Comparison of ENCODE assay signal across 15 mouse cellular contexts in the genomic region with DNA sequence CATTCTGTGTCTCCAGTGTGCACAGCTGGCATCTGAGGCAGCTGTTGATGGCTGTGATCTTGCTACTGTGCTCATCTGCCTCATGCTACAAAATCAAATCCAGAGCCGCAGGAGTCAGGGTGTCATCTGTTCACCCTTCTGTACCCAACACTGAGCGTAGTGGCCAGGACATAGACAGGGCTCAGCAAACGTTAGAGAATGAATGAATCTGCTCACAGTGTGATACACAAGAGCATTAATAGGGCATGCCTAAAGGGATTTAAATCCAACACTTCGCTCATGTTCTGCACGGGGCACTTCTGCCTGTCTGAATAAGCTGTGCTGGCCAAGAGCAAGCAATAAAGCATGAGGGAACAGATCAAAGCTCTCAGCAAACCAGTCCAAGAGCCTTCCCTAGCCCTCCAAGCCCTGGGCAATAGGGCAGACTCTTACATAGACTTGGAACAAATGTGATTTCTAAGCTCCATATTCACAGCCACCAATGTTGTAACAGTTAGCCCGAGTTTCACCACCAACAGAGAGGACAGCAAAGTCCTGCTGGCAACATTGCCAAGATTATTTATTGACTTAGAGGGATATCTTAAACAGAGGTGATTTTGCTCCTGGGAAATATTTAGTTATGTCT.
A peak's percentile ranks its signal among the peaks of the same experiment; 100 is the strongest.
DNase-seq lines count a peak whose midpoint lies in the region; ATAC-seq and TF ChIP-seq lines count a peak whose summit lies in the region.
"Had no signal": no experiment of that assay in that cellular context is flagged by ENCODE, and none has a peak within 500 bp of the region (broad histone marks: within the 10 kb centered on the region; RNA-seq: fewer than 3 reads in every experiment).

No protein-coding gene starts in this region.

- no peak for ATAC-seq in kidney, embryonic 15.5 days (replicated peaks; ENCODE audit: low FRiP score)
- no peak for ATAC-seq in midbrain, postnatal 0 days (ENCODE audit: low FRiP score)
- ATAC-seq: inflammation-experienced regulatory T-cells, adult 6 months; liver, postnatal 0 days had no signal

- WGBS in kidney, embryonic 15.5 days, result 71% methylated on average over 6 of the region's 6 CpGs
- WGBS in lung, adult 2 months, result 71% methylated on average over 6 of the region's 6 CpGs
- 23% methylated on average over 6 of the region's 6 CpGs for WGBS in midbrain, postnatal 0 days

- no peaks in the 10 kb centered on the region for H3K27me3 ChIP-seq in kidney, embryonic 15.5 days
- no peaks in the 10 kb centered on the region for H3K27me3 ChIP-seq in midbrain, postnatal 0 days (ENCODE audit: insufficient read depth, low read length)
- H3K27me3 ChIP-seq: embryonic facial prominence, embryonic 13.5 days; heart, embryonic 12.5 days; limb, embryonic 13.5 days had no signal

- no peaks in the 10 kb centered on the region for H3K36me3 ChIP-seq in kidney, embryonic 15.5 days
- H3K36me3 ChIP-seq in midbrain, postnatal 0 days (ENCODE audit: insufficient read depth, low read length), result no peaks in the 10 kb centered on the region
- H3K36me3 ChIP-seq: embryonic facial prominence, embryonic 13.5 days; heart, embryonic 12.5 days; limb, embryonic 13.5 days had no signal

- no peak overlapping the region for H3K9ac ChIP-seq in kidney, embryonic 15.5 days
- no peak overlapping the region for H3K9ac ChIP-seq in midbrain, postnatal 0 days (replicated peaks; ENCODE audit: low read length, poor library complexity, severe bottlenecking)
- H3K9ac ChIP-seq: embryonic facial prominence, embryonic 13.5 days; heart, embryonic 12.5 days; limb, embryonic 13.5 days; liver, postnatal 0 days had no signal

- H3K27ac ChIP-seq in kidney, embryonic 15.5 days, result no peak overlapping the region
- no peak overlapping the region for H3K27ac ChIP-seq in midbrain, postnatal 0 days (ENCODE audit: low read depth, low read length)
- H3K27ac ChIP-seq: embryonic facial prominence, embryonic 13.5 days; limb, embryonic 13.5 days had no signal

- H3K4me3 ChIP-seq in kidney, embryonic 15.5 days (replicated peaks), result no peak overlapping the region
- H3K4me3 ChIP-seq in lung, adult 2 months (replicated peaks; ENCODE audit: extremely low read depth, low read depth, low read length), result no peak overlapping the region
- H3K4me3 ChIP-seq in midbrain, postnatal 0 days (ENCODE audit: low read depth, low read length), result no peak overlapping the region
- H3K4me3 ChIP-seq: embryonic facial prominence, embryonic 13.5 days; heart, embryonic 12.5 days; limb, embryonic 13.5 days had no signal

- H3K4me1 ChIP-seq in kidney, embryonic 15.5 days, result peaks cover 6% of the 10 kb centered on the region; the same call in 1 of the 2 replicates
- no peaks in the 10 kb centered on the region for H3K4me1 ChIP-seq in lung, adult 2 months (ENCODE audit: control insufficient read depth, insufficient read depth, low read length)
- H3K4me1 ChIP-seq in midbrain, postnatal 0 days (ENCODE audit: insufficient read depth, low read length), result no peaks in the 10 kb centered on the region
- H3K4me1 ChIP-seq: heart, embryonic 12.5 days had no signal

- no peak overlapping the region for H3K4me2 ChIP-seq in kidney, embryonic 15.5 days
- H3K4me2 ChIP-seq in midbrain, postnatal 0 days (ENCODE audit: low read depth, low read length, poor library complexity, severe bottlenecking), result no peak overlapping the region
- H3K4me2 ChIP-seq: embryonic facial prominence, embryonic 13.5 days; heart, embryonic 12.5 days; limb, embryonic 13.5 days had no signal

- no peak for TF ChIP-seq POLR2A in lung, adult 2 months (IDR thresholded peaks at IDR 0.05; ENCODE audit: borderline replicate concordance, extremely low read depth, low read depth, low read length)

- TF ChIP-seq CTCF in lung, adult 2 months (IDR thresholded peaks at IDR 0.05; ENCODE audit: insufficient read depth, low read length), result no peak
- no peak for TF ChIP-seq CTCF in midbrain, postnatal 0 days (IDR thresholded peaks at IDR 0.05)

- DNase-seq in kidney, adult 18-20 months, result peak; percentile 3
- peak; percentile 5 for DNase-seq in lung, postnatal 10 days
- DNase-seq in lung, adult 2 months, result no peak
- peak; percentile 12 for DNase-seq in kidney, postnatal 14 days
- peak; percentile 40 for DNase-seq in midbrain, postnatal 0 days (ENCODE audit: low spot score)
- no peak for DNase-seq in frontal cortex, postnatal 25 days (ENCODE audit: low spot score in 2 of 2)
- DNase-seq: cerebellum, adult 18-20 months; gastrocnemius, postnatal 25 days; heart, postnatal 36 days; liver, postnatal 0 days had no signal

- H3K9me3 ChIP-seq in kidney, embryonic 15.5 days (replicated peaks), result no peaks in the 10 kb centered on the region
- no peaks in the 10 kb centered on the region for H3K9me3 ChIP-seq in midbrain, postnatal 0 days (ENCODE audit: low read length)
- H3K9me3 ChIP-seq: embryonic facial prominence, embryonic 13.5 days; heart, embryonic 12.5 days; limb, embryonic 13.5 days had no signal

Comparison
In these comparisons a context has a peak if more than half of its experiments do, and no peak if none do; other contexts are left out.
1. DNase-seq: peak in kidney, adult 18-20 months (single experiment), lung, postnatal 10 days (single experiment), kidney, postnatal 14 days (single experiment) and midbrain, postnatal 0 days (single experiment); none in lung, adult 2 months (single experiment) and frontal cortex, postnatal 25 days (0 of 2).